Mouse (Mus musculus): Measurements from ENCODE around the gene Acan.

Acan gene

GRCm38 (mm10) chr7:79139891-79140591 lies 86.8 kb downstream of the Acan start:
- no peak for DNase-seq (ENCODE audit: low spot score)

DNA sequence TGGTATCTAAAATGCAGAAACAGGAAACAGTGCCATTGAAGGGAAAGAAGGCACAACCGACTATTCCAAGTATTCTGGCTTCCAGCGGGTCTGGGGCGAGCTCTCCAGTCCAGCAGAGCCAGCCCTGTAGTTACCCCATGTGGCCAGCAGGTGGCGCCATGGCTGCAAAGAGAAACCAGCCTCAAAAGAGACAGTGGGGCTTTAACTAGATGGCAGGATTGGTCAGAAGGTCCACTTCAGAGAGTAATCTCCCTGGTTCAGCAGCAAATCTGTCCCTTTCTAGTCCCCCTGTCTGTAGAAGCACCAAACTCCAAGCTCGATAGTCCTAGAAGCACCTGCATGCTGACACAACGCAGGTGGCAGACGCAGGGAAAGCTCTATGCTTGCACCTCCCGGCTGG lies 87.6 kb downstream of the Acan start:
- DNase-seq (ENCODE audit: low spot score) = peak; percentile 43

DNA sequence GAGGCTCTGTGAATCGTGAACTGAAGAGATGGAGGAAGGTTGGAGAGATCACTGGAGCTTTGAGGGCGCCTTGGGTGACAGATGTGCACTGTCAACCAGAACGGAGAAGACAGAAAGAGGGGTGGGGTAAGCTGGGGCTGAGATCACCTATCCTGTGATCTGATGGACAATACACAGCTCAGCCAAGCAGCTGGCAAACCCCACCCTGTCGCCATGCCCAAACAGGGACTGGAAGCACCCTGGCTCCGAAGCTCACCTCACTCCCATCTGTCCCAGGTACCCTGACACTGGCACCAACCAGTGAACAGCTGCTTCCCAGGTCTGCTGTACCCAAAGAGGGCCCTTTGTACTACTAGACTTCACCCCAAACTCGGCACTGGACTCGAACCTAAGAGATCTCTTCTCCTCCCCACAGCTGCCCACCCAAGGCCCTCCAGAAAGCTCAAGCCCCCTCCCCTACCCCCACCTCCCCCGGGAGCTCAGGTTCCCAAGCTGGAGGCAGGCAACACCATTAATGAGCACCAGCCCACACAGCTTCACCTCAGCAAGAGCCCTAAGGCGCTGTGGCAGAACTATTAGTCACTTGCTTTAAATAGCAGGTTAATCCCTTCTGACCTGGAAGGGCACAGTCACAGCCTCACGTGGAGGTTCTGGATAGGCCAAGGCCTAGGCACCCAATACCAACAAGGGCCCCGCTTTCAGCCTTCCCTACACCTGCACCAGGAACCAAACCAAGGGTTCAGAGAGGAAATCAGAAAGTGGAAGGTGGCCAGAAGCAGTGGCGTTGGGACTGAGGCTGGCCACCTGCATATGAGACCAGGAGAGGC lies 93.9 kb downstream of the Acan start:
- DNase-seq (ENCODE audit: low spot score) = no peak

DNA sequence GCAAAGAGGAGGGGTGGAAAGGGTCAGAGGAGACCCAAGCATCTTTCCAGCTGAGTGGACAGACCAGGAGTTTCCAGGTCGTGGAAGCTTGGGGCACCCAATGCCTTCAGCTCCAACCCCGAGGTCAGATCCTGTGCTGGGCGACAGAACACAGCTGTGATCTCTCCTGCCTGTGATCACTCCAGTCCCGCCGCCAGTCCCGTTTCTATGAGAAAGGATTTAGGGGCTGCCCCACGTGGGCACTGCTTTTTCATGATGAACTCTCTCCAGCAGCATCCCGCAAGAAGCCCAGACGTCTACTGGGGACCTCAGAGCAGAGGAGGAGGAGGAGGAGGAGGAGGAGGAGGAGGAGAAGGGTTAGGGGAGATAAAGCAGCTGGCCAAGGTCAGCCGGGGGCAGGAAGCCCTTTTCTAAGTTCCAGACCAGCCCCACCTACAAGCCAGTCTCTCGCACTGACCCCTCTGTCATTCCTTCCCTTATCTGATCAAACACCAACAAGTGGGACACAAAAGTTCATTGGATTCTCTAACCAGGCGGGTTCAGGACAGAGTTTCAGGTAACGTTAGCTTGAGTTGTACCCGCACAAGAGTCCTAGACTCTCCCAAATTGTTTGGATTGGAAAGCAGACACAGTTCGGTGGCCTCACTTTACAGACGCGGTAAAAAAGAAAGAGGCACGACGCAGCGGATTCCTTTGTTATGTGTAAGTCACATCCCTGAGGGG lies 94.8 kb downstream of the Acan start:
- no peak for DNase-seq (ENCODE audit: low spot score)

GRCm38 (mm10) chr7:79148711-79149266 lies 95.5 kb downstream of the Acan start, which contains the start of gene Mfge8:
TSS of gene Mfge8 (minus strand) at chr7:79149060.
- DNase-seq (ENCODE audit: low spot score) = peak; percentile 55

GRCm38 (mm10) chr7:79149522-79149921 lies 96.2 kb downstream of the Acan start:
- DNase-seq (ENCODE audit: low spot score) = no peak

DNA sequence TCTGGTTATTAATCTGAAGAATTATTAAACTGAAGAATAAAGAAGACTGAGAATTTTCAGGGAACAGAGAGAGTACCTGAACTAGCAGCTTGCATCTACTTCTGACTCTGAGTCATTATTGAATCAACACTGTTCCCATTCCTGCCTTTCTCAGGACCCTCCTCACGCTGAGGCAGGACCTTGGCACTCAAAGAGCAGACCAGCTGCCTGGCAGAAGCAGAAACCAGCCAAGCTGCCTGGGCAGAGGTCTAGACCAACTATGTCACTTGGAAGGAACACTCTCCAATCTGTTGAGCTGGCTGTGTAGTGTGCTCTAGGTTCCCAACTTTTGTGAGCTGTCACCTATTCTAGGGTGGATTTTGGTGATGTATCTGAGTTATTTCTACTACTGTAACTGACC lies 106.1 kb downstream of the Acan start:
- DNase-seq (ENCODE audit: low spot score) = no peak
